Mouse (Mus musculus) lung, postnatal 0 days (tissue): Measurements from ENCODE around the gene Tbx4. TPM values are rescaled to one million over a fixed set of nuclear protein-coding genes. Genes with fewer than 3 reads are reported as not detected.

Experiments used
- ATAC-seq: fragments of 200-750 bp; cut with Nextera tagmentation; 2 replicates; pipeline ENCODE4 v1.8.0; 2017; ENCODE audit warnings: moderate library complexity
- DNase-seq: peaks from one replicate; pipeline ENCODE4 v3.0.0-alpha.2; 2016; ENCODE audit warnings: low spot score
- H3K27ac ChIP-seq: fragments of 300-500 bp; sonication (generic); 2 replicates; pipeline ENCODE4 v1.5.1; 2014; ENCODE audit warnings: antibody characterized with exemption, mild to moderate bottlenecking, low read length, mixed read lengths
- H3K27me3 ChIP-seq: fragments of 300-500 bp; sonication (generic); replicated peaks from 2 replicates; pipeline ENCODE4 v1.6.1; 2014; ENCODE audit warnings: low read length, mixed read lengths; ENCODE audit not compliant: insufficient read depth
- H3K36me3 ChIP-seq: fragments of 300-500 bp; sonication (generic); 2 replicates; pipeline ENCODE4 v1.6.1; 2014; ENCODE audit warnings: low read length, mixed read lengths; ENCODE audit not compliant: insufficient read depth
- H3K4me1 ChIP-seq: fragments of 300-500 bp; sonication (generic); 2 replicates; pipeline ENCODE4 v1.6.1; 2014; ENCODE audit warnings: antibody characterized with exemption, low read depth, low read length, mixed read lengths; ENCODE audit not compliant: insufficient read depth
- H3K4me2 ChIP-seq: fragments of 300-500 bp; sonication (generic); replicated peaks from 2 replicates; pipeline ENCODE4 v1.6.1; 2014; ENCODE audit warnings: low read depth, mild to moderate bottlenecking, low read length, moderate library complexity, mixed read lengths
- H3K4me3 ChIP-seq: fragments of 300-500 bp; sonication (generic); 2 replicates; pipeline ENCODE4 v1.5.1; 2014; ENCODE audit warnings: low read depth, low read length
- H3K9ac ChIP-seq: fragments of 300-500 bp; sonication (generic); replicated peaks from 2 replicates; pipeline ENCODE4 v1.6.1; 2014; ENCODE audit warnings: low read depth, mild to moderate bottlenecking
- H3K9me3 ChIP-seq: fragments of 300-500 bp; sonication (generic); 2 replicates; pipeline ENCODE4 v1.6.1; 2016; ENCODE audit warnings: low read length, mixed read lengths
- CTCF ChIP-seq: IDR thresholded peaks from 2 replicates; pipeline ENCODE4 v1.5.1; 2016; ENCODE audit warnings: antibody characterized with exemption, mild to moderate bottlenecking
- EP300 ChIP-seq: IDR thresholded peaks from 2 replicates; pipeline ENCODE4 v1.6.1; 2016; ENCODE audit warnings: antibody characterized with exemption, mild to moderate bottlenecking, control low read depth
- WGBS: fragments of 180-500 bp; shearing (Covaris S2); extraction: QIAGEN DNeasy Blood & Tissue Kit; methylation state at CpG from one replicate; pipeline ENCODE4 v1.1.7; 2014; 5-methylcytosine and 5-hydroxymethylcytosine counted together
- polyA plus RNA-seq: library from polyadenylated mRNA; unstranded; fragments of >200 nt; fragmentation: Nextera tagmentation; extraction: Ambion mirVana; gene quantifications from 2 replicates; pipeline ENCODE4 v1.2.1, GENCODE M21; 2015

The Tbx4 gene
- polyA plus RNA-seq, 1 experiment from 2014 or later, result 48.5 TPM

DNA sequence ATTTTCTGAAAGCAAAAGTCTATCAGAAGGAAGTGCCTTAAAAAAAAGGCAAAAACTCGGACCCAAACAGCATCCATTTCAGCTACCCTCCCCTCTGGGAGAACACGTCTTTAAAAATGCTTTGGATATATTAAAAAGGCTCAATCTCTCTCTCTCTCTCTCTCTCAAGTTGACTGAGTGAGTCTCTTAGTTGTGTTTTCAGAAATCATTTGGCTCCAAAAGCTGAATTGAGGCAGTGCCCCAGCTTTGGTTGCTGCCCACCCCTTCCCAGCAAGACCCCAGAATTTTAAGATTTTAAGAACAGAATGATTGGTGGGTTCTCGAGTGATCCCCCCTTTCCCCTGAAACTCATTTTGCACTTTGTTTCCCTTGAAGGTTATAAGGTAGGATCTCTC is 7.9 kb downstream of the Tbx4 start:
- DNase-seq (no peak), ATAC-seq (no peak)
- Histone ChIP-seq H3K4me1 (0 out of 2 replicates have a peak, but pooled peaks cover 3% of the 10 kb centered on the region), H3K4me3 (no peak overlapping the region), H3K27me3 (peaks cover 23% of the 10 kb centered on the region; the same call in 1 of the 2 replicates), H3K9ac (0 out of 2 replicates have a peak overlapping the region, but pooled peaks have one; percentile 5), H3K4me2 (peak overlapping the region; percentile 46), H3K9me3 (no peaks in the 10 kb centered on the region), H3K27ac (peak overlapping the region; percentile 75), H3K36me3 (no peaks in the 10 kb centered on the region)
- 12% methylated on average over 3 of the region's 3 CpGs for whole genome bisulfite sequencing
- TF ChIP-seq EP300 (no peak), CTCF (no peak)

DNA sequence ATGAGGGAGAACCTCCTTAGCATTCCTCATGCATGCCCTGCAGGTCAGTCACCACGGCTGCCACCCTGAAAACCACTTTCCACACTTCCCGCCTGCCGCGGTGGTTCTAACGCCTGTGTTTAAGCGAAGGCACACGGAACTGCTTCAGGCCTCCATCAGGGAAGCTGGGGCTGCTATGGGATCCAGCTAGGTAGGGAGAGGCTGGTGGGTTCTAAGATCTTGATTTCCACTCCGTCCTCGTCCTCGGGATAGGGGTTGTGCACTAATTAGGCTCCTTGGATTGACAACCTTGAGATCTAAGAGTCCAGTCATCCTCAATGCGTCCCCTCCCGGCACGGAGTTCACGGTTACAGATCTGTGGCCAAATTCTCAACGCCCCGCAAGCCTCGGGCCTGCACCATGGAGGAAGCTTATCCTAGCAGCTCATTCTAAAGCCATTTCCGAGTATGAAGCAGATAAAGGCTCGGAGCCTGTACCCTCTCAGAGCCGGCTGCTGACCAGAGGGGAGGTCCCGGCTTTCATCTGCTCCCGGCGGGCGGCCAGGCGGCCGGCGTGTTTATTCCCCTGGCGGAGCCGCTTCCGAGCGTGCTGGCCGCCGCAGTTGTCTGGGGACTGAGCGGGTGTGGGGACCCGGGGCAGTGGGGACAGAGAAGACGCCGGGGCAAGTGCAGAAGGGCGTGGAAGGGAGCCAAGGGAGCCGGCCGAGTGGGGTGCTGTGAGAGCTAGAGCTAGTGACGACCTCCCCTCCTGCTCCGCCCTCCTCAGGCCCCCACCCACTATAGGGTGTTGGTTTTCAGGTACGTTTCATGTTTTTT is 8.7 kb downstream of the Tbx4 start:
- peak overlapping the region; percentile 75 for H3K27ac ChIP-seq
- peak; percentile 43 for ATAC-seq
- WGBS, result 3% methylated on average over 43 of the region's 43 CpGs

DNA sequence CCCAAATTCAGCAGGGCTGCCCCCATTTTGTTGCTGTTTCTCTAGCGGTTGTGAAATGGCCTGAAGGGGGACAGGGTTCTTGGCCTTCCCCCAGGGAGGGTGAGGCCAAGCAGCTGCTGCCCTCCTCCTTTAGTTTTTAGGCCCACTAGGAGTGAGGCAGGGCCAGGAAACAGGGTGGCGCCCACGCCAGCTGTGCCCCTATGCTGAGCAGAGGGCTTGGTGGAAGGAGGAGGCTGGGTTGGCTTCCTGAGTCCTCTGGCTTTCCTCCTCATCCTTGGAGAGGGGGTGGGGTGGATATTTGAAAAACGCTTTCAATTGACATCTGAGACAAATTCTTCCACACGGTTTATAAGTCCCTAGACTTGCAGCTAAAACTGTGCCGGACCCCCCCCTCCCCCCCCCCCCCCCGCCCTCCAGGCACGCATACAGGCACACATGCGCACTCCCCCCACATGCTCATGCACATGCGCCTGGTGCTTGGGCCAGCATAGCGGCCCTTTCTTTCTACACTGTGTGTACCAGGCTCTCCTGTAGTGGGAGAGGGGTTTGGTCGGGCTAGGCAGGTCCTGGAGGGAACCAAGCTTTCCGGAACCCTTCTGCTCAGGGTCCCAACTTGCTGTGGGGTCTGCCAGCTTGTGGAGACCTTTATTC is 10.2 kb downstream of the Tbx4 start:
- no peak overlapping the region for H3K4me3 ChIP-seq
- 0 out of 2 replicates have a peak, but pooled peaks cover 1% of the 10 kb centered on the region for H3K36me3 ChIP-seq
- peak; percentile 69 for DNase-seq
- H3K27me3 ChIP-seq, result peaks cover 17% of the 10 kb centered on the region; the same call in 1 of the 2 replicates
- H3K9me3 ChIP-seq, result no peaks in the 10 kb centered on the region
- peak overlapping the region; percentile 40; the same call in 1 of the 2 replicates for H3K27ac ChIP-seq
- 0 out of 2 replicates have a peak, but pooled peaks cover 3% of the 10 kb centered on the region for H3K4me1 ChIP-seq
- H3K4me2 ChIP-seq, result peak overlapping the region; percentile 46; the same call in 1 of the 2 replicates
- 28% methylated on average over 10 of the region's 13 CpGs for WGBS
- peak; percentile 71 for ATAC-seq
- TF ChIP-seq EP300, result no peak
- peak; percentile 27; the same call in 1 of the 2 replicates for TF ChIP-seq CTCF
- no peak overlapping the region for H3K9ac ChIP-seq

More for the DNA sequence above, 8.7 kb downstream of the Tbx4 start:
- peak overlapping the region; percentile 13; the same call in 1 of the 2 replicates for H3K9ac ChIP-seq
- H3K4me3 ChIP-seq, result peak overlapping the region; percentile 20; the same call in 1 of the 2 replicates
- H3K27me3 ChIP-seq, result peaks cover 19% of the 10 kb centered on the region; the same call in 1 of the 2 replicates
- no peak for TF ChIP-seq CTCF
- no peak for TF ChIP-seq EP300
- H3K36me3 ChIP-seq, result no peaks in the 10 kb centered on the region
- peak; percentile 65 for DNase-seq
- 0 out of 2 replicates have a peak, but pooled peaks cover 3% of the 10 kb centered on the region for H3K4me1 ChIP-seq
- no peaks in the 10 kb centered on the region for H3K9me3 ChIP-seq
- peak overlapping the region; percentile 46 for H3K4me2 ChIP-seq

DNA sequence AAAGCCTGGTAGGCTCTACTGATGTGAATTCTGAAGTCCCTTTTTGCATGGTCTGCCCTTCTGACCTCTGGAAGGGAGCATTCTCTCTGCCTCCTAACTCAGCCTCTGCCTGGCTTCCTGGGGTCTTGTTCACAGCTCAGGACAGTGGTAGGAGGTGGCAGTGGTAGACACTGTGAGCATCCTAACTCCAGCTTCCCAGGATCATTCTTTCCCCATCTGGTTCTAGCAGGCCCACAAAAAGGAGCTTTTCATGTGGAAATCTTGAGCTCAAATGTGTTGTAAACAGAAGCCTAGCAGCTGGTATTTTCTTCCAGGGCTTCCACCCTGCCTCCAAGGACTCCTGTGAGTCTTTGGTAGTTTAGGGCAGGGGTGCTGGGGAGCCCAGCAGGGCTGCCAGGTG is 14.1 kb downstream of the Tbx4 start:
- Histone ChIP-seq H3K9ac (no peak overlapping the region), H3K4me2 (no peak overlapping the region), H3K27ac (no peak overlapping the region), H3K4me1 (0 out of 2 replicates have a peak, but pooled peaks cover 3% of the 10 kb centered on the region), H3K4me3 (no peak overlapping the region), H3K9me3 (no peaks in the 10 kb centered on the region), H3K27me3 (0 out of 2 replicates have a peak, but pooled peaks cover 11% of the 10 kb centered on the region), H3K36me3 (0 out of 2 replicates have a peak, but pooled peaks cover 5% of the 10 kb centered on the region)
- DNase-seq, result no peak
- TF ChIP-seq EP300 (no peak), CTCF (no peak)
- no peak for ATAC-seq

DNA sequence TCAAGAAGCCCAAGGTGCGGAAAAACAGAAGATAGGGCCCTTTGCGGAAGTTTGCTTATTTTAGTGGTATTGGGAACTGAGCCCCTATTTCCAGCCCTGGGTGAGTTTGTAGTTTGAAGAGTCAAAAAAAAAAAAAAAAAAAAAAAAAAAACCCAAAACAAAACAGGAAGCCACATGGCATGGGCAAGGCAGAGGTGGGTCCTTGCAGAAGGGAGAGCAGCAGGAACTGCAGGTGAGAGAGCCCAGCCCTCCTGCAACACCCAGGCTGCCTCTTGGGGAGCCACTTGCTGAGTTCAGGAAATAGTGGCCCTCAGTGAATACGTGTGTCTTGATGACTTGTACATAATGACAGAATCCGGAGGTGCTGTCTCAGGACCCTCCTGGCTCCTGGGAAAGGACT is 23.3 kb downstream of the Tbx4 start:
- Histone ChIP-seq H3K9ac (no peak overlapping the region), H3K4me2 (no peak overlapping the region), H3K9me3 (no peaks in the 10 kb centered on the region), H3K27ac (no peak overlapping the region), H3K36me3 (no peaks in the 10 kb centered on the region), H3K4me3 (no peak overlapping the region), H3K27me3 (no peaks in the 10 kb centered on the region), H3K4me1 (no peaks in the 10 kb centered on the region)
- whole genome bisulfite sequencing, result 48% methylated on average over 4 of the region's 4 CpGs
- DNase-seq, result no peak
- no peak for ATAC-seq
- TF ChIP-seq CTCF, result 0 out of 2 replicates have a peak, but pooled peaks have one; percentile 13
- no peak for TF ChIP-seq EP300

DNA sequence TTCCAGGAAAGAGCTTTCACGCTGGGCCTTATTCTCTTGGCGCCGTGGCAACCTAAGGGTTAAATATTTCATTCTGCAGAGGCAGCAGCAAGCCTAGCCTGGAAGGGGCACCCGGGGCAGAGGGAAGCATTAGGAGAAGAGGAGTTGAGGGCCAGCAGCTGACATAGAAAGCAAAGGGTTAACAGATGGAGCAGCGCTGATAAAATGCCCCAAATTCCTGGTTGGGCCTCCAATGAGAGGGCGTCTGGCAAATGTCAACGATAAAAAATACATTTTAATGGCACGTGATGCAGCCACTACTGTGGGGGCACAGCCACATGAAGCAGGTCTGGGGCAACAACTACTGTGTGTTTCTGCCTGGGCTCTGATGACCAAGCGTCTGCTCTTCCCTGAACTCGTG is 23.9 kb downstream of the Tbx4 start:
- H3K9ac ChIP-seq, result no peak overlapping the region
- no peaks in the 10 kb centered on the region for H3K9me3 ChIP-seq
- no peak overlapping the region for H3K27ac ChIP-seq
- no peak overlapping the region for H3K4me3 ChIP-seq
- no peak for TF ChIP-seq EP300
- TF ChIP-seq CTCF, result no peak
- no peaks in the 10 kb centered on the region for H3K36me3 ChIP-seq
- H3K27me3 ChIP-seq, result no peaks in the 10 kb centered on the region
- DNase-seq, result no peak
- WGBS, result 18% methylated on average over 10 of the region's 10 CpGs
- no peaks in the 10 kb centered on the region for H3K4me1 ChIP-seq
- H3K4me2 ChIP-seq, result no peak overlapping the region
- ATAC-seq, result 0 out of 2 replicates have a peak, but pooled peaks have one; percentile 6
